Mouse (Mus musculus): Measurements from ENCODE around the gene Hddc2. TPM values are rescaled to one million over a fixed set of nuclear protein-coding genes. Genes with fewer than 3 reads are reported as not detected.

Hddc2 gene
- total RNA-seq (2012; rRNA removed): 28.4 and 35.4 TPM in 2 replicates

DNA sequence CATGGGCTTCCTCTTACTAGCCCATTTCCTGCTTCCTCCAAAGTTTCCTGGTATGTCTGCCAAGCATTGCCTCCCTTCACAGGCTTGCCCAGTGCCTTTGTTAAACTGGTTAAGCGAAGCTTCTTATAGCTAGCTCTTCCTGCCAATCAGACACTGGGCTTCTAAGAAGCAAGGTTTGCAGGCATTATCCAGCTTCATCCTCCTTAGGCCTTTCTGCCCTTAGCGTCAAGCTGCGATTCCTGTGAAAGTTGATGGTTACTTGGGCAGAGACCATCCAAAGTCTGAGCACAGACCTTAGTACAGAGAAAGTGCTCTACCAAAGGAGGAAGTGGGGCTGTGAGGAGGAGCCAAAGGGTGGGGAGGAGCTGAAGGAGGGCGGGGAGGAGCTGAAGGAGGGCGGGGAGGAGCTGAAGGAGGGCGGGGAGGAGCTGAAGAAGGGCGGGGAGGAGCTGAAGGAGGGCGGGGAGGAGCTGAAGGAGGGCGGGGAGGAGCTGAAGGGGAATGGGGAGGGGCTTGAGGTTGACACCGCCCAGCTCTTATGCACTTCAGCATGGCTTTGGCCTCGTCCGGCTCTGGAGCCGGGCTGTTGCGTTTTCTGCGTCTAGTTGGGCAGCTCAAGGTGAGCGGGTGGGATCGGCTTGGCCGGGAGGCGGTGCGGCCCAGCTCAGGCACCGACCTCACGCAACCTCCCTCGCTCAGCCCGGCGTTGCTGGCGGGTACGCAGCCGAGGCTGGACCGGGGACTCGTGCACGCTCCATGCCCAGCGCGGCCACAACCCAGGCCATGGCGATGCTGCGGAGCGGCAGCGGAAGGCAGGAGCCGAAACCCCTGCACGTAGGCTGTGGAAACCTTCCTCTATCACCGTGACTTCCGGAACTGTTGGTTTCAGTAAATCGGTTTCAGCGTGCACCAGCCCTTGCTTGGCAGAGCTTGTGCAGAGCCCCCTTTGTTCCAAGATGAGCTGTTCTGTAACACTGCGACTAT, at the start of gene Hddc2:
TSS of gene Hddc2 (plus strand) at position 519 of the 984 bp plus-strand sequence.
- Histone ChIP-seq H3K9ac (ENCODE audit: insufficient read depth, low read depth, low read length, poor library complexity, severe bottlenecking) (peak within 1 kb of the TSS; percentile 92), H3K9me3 (ENCODE audit: control insufficient read depth, insufficient read depth, low read depth, low read length) (no peaks in the 10 kb centered on the region), H3K4me1 (ENCODE audit: control insufficient read depth in 2 of 2, insufficient read depth in 2 of 2, low read length in 2 of 2, poor library complexity in 1 of 2) (peaks cover 0 to 3% of the 10 kb centered on the region in 2 experiments; a peak in 1 of 4 replicates), H3K27ac (ENCODE audit: insufficient read depth, low read depth, low read length, poor library complexity, severe bottlenecking) (peak within 1 kb of the TSS; percentile 75), H3K36me3 (ENCODE audit: control insufficient read depth, insufficient read depth, low read length, poor library complexity, severe bottlenecking) (0 out of 2 replicates have a peak, but pooled peaks cover 7% of the 10 kb centered on the region), H3K4me3 (ENCODE audit: insufficient read depth in 1 of 2, low read depth in 1 of 2, low read length in 2 of 2, poor library complexity in 1 of 2, severe bottlenecking in 1 of 2) (peak within 1 kb of the TSS; percentile 84 to 90)
- peak; percentile 64 for DNase-seq (ENCODE audit: low read depth, low spot score)
- in situ Hi-C loops (cut with MboI; ENCODE audit: low sequenced_read_pairs in 2 of 2, unreplicated experiment in 2 of 2): loop anchor here (25.0 kb wide), 2 partner anchors 476 to 701 kb away; partner anchors contain the start of genes Hey2 (in 1 of the 2) and Trmt11 (in 1 of the 2)
- TF ChIP-seq HCFC1 (IDR thresholded peaks at IDR 0.05; ENCODE audit: borderline replicate concordance, insufficient read depth, low read length): peak; percentile 49; the same call in 1 of the 2 replicates
- TF ChIP-seq MAFK (IDR thresholded peaks at IDR 0.05; ENCODE audit: insufficient read depth, low read depth, low read length): no peak
- TF ChIP-seq ZNF384 (IDR thresholded peaks at IDR 0.05; ENCODE audit: low read depth, low read length): no peak
- no peak for TF ChIP-seq ZC3H11A (IDR thresholded peaks at IDR 0.05; ENCODE audit: borderline replicate concordance, low read depth, low read length)
- TF ChIP-seq CHD2 (IDR thresholded peaks at IDR 0.05; ENCODE audit: low read depth, low read length): no peak

DNA sequence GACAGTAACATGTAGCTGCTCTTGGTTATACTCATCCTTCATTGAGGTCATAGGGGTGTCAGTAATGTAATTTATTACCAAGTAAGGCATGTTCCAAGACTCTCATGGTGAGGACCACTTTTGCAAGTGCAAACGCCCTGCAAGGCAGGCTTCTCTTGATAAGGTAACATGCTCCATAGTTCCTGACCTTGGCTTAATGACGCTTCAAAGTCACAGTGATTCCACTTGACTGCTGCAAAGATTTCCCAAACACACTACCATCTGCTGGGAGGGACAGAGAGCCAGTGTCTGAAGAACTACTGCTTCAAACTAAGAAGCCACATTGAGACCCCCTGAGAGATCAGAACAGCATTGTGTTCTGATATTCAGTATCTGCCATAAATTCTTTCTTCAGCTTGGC, 40.4 kb upstream of the Hddc2 start:
- in situ Hi-C loops (cut with MboI; ENCODE audit: low sequenced_read_pairs in 2 of 2, unreplicated experiment in 2 of 2): no loop called here
- no peak for DNase-seq (ENCODE audit: low read depth, low spot score)
- TF ChIP-seq HCFC1 (IDR thresholded peaks at IDR 0.05; ENCODE audit: borderline replicate concordance, insufficient read depth, low read length) (no peak), CHD2 (IDR thresholded peaks at IDR 0.05; ENCODE audit: low read depth, low read length) (no peak), MAFK (IDR thresholded peaks at IDR 0.05; ENCODE audit: insufficient read depth, low read depth, low read length) (no peak), ZC3H11A (IDR thresholded peaks at IDR 0.05; ENCODE audit: borderline replicate concordance, low read depth, low read length) (no peak), ZNF384 (IDR thresholded peaks at IDR 0.05; ENCODE audit: low read depth, low read length) (no peak)
- Histone ChIP-seq H3K4me1 (ENCODE audit: control insufficient read depth in 2 of 2, insufficient read depth in 2 of 2, low read length in 2 of 2, poor library complexity in 1 of 2) (no peaks in the 10 kb centered on the region), H3K27ac (ENCODE audit: insufficient read depth, low read depth, low read length, poor library complexity, severe bottlenecking) (no peak overlapping the region), H3K36me3 (ENCODE audit: control insufficient read depth, insufficient read depth, low read length, poor library complexity, severe bottlenecking) (no peaks in the 10 kb centered on the region), H3K9me3 (ENCODE audit: control insufficient read depth, insufficient read depth, low read depth, low read length) (no peaks in the 10 kb centered on the region), H3K4me3 (ENCODE audit: insufficient read depth in 1 of 2, low read depth in 1 of 2, low read length in 2 of 2, poor library complexity in 1 of 2, severe bottlenecking in 1 of 2) (no peak overlapping the region), H3K9ac (ENCODE audit: insufficient read depth, low read depth, low read length, poor library complexity, severe bottlenecking) (no peak overlapping the region)

- Histone ChIP-seq H3K4me3 (ENCODE audit: insufficient read depth in 1 of 2, low read depth in 1 of 2, low read length in 2 of 2, poor library complexity in 1 of 2, severe bottlenecking in 1 of 2) (no peak overlapping the region), H3K9ac (ENCODE audit: insufficient read depth, low read depth, low read length, poor library complexity, severe bottlenecking) (no peak overlapping the region), H3K9me3 (ENCODE audit: control insufficient read depth, insufficient read depth, low read depth, low read length) (no peaks in the 10 kb centered on the region), H3K36me3 (ENCODE audit: control insufficient read depth, insufficient read depth, low read length, poor library complexity, severe bottlenecking) (no peaks in the 10 kb centered on the region), H3K4me1 (ENCODE audit: control insufficient read depth in 2 of 2, insufficient read depth in 2 of 2, low read length in 2 of 2, poor library complexity in 1 of 2) (no peaks in the 10 kb centered on the region), H3K27ac (ENCODE audit: insufficient read depth, low read depth, low read length, poor library complexity, severe bottlenecking) (no peak overlapping the region)
- in situ Hi-C loops (cut with MboI; ENCODE audit: low sequenced_read_pairs in 2 of 2, unreplicated experiment in 2 of 2): no loop called here
- no peak for TF ChIP-seq MAFK (IDR thresholded peaks at IDR 0.05; ENCODE audit: insufficient read depth, low read depth, low read length)
- no peak for DNase-seq (ENCODE audit: low read depth, low spot score)
Observed at GRCm38 (mm10) chr10:31273171-31273570, 40.0 kb upstream of the Hddc2 start.

DNA sequence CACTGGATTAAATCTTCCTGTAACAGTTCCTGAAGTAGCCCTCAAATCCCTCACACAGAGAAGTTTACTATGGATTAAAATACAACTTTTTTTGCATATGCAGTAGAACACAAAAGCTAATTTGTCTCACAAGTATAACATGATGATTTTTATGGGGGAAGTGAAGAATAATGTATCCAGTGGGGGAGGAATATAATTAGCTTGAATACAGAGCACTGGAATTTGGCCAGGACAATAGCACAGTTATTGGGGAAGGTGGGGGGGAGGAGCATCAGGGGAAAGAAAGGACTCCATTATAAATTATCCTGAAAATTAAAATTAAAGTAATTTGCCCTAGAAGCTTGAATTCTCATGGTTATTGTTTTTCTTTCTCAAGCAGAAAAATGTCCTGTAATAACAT, 25.4 kb upstream of the Hddc2 start:
- in situ Hi-C loops (cut with MboI; ENCODE audit: low sequenced_read_pairs in 2 of 2, unreplicated experiment in 2 of 2): no loop called here
- TF ChIP-seq MAFK (IDR thresholded peaks at IDR 0.05; ENCODE audit: insufficient read depth, low read depth, low read length): no peak
- TF ChIP-seq HCFC1 (IDR thresholded peaks at IDR 0.05; ENCODE audit: borderline replicate concordance, insufficient read depth, low read length): no peak
- TF ChIP-seq CHD2 (IDR thresholded peaks at IDR 0.05; ENCODE audit: low read depth, low read length): no peak
- no peak for TF ChIP-seq ZNF384 (IDR thresholded peaks at IDR 0.05; ENCODE audit: low read depth, low read length)
- TF ChIP-seq ZC3H11A (IDR thresholded peaks at IDR 0.05; ENCODE audit: borderline replicate concordance, low read depth, low read length): no peak
- Histone ChIP-seq H3K4me1 (ENCODE audit: control insufficient read depth in 2 of 2, insufficient read depth in 2 of 2, low read length in 2 of 2, poor library complexity in 1 of 2) (no peaks in the 10 kb centered on the region), H3K36me3 (ENCODE audit: control insufficient read depth, insufficient read depth, low read length, poor library complexity, severe bottlenecking) (no peaks in the 10 kb centered on the region), H3K9me3 (ENCODE audit: control insufficient read depth, insufficient read depth, low read depth, low read length) (no peaks in the 10 kb centered on the region), H3K9ac (ENCODE audit: insufficient read depth, low read depth, low read length, poor library complexity, severe bottlenecking) (no peak overlapping the region), H3K4me3 (ENCODE audit: insufficient read depth in 1 of 2, low read depth in 1 of 2, low read length in 2 of 2, poor library complexity in 1 of 2, severe bottlenecking in 1 of 2) (no peak overlapping the region), H3K27ac (ENCODE audit: insufficient read depth, low read depth, low read length, poor library complexity, severe bottlenecking) (no peak overlapping the region)
- no peak for DNase-seq (ENCODE audit: low read depth, low spot score)
